Mouse (Mus musculus) pancreas, adult 10 weeks (tissue): ENCODE data around the gene Zfp810. TPM values are rescaled to one million over a fixed set of nuclear protein-coding genes. Genes with fewer than 3 reads are reported as not detected.

Source experiments
- polyA plus RNA-seq: library from polyadenylated mRNA; stranded (reverse); fragments of 350-450 nt; fragmentation: Illumina TruSeq; extraction: RNeasy Lipid Tissue Mini Kit (QIAGEN cat#74804); gene quantifications from one replicate; pipeline ENCODE4 v1.2.3, GENCODE M21; 2015; ENCODE audit warnings: low read depth, low replicate concordance; ENCODE audit not compliant: insufficient read depth

Gene Zfp810
- 8.2 TPM for polyA plus RNA-seq

GRCm38 (mm10) chr9:22307156-22307919 is at the start of gene Zfp810:
Gene Zfp810, minus strand, starts transcription at chr9:22307648.

GRCm38 (mm10) chr9:22259184-22260091 is 48.0 kb downstream of the Zfp810 start, which contains the start of gene Zfp599:
Gene Zfp599, minus strand, starts transcription at chr9:22259895.

Other genes starting within 250 kb of the Zfp810 start
- gene Gm49318, start 236.4 kb downstream of the Zfp810 start, polyA plus RNA-seq, result 1.6 TPM
- gene Zfp653, start 236.3 kb downstream of the Zfp810 start, polyA plus RNA-seq, result 3.8 TPM
- gene Ecsit, start 222.2 kb downstream of the Zfp810 start, polyA plus RNA-seq, result 7.1 TPM
- 3.7 TPM for gene Cnn1, start 208.4 kb downstream of the Zfp810 start, polyA plus RNA-seq
- 31.4 TPM for gene Elof1, start 190.5 kb downstream of the Zfp810 start, polyA plus RNA-seq
- gene Acp5, start 171.9 kb downstream of the Zfp810 start, polyA plus RNA-seq, result 7.5 TPM
- gene Pigyl, start 150.8 kb downstream of the Zfp810 start, polyA plus RNA-seq, result 9.3 TPM
- gene Zfp872, start 119.6 kb downstream of the Zfp810 start, polyA plus RNA-seq, result 0.63 TPM
- 11.5 TPM for gene Zfp809, start 81.9 kb downstream of the Zfp810 start, polyA plus RNA-seq
- not detected for gene Zfp599, start 47.8 kb downstream of the Zfp810 start, polyA plus RNA-seq
- 1.0 TPM for gene Anln, start 81.5 kb upstream of the Zfp810 start, polyA plus RNA-seq
- gene 9530077C05Rik, start 103.9 kb upstream of the Zfp810 start, polyA plus RNA-seq, result 1.00 TPM
- gene Gm17545, start 146.6 kb upstream of the Zfp810 start, polyA plus RNA-seq, result not detected
- 22.8 TPM for gene Rp9, start 162.1 kb upstream of the Zfp810 start, polyA plus RNA-seq
- 4.4 TPM for gene Bbs9, start 168.1 kb upstream of the Zfp810 start, polyA plus RNA-seq